40 mouse cellular contexts compared by ENCODE assay signal in genomic region chr11:62757906-62758305, GRCm38 (mm10). TPM values are rescaled to one million over a fixed set of nuclear protein-coding genes. Genes with fewer than 3 reads are reported as not detected.
"Had no signal": no experiment of that assay in that cellular context is flagged by ENCODE, and none has a peak within 500 bp of the region (broad histone marks: within the 10 kb centered on the region; RNA-seq: fewer than 3 reads in every experiment).

No protein-coding gene starts in this region.

- H3K9me3 ChIP-seq: heart, embryonic 10.5 days; heart, embryonic 12.5 days; hindbrain, embryonic 13.5 days; hindbrain, embryonic 15.5 days; kidney, embryonic 15.5 days; limb, embryonic 10.5 days; limb, embryonic 12.5 days; liver, embryonic 13.5 days had no signal

- DNase-seq: gastrocnemius, postnatal 14 days; gastrocnemius, postnatal 36 days; heart, adult 18-20 months; heart, postnatal 10 days; kidney, adult 11 months; kidney, adult 2 months; kidney, adult 9 months; kidney, postnatal 14 days; kidney, postnatal 36 days; layer of hippocampus, adult 9-11 months; liver; liver, embryonic 13.5 days had no signal

- ATAC-seq: hindbrain, postnatal 0 days had no signal

- H3K4me3 ChIP-seq: heart, embryonic 12.5 days; liver, embryonic 13.5 days had no signal

- H3K27ac ChIP-seq: heart, embryonic 10.5 days; hindbrain, embryonic 13.5 days; hindbrain, embryonic 15.5 days; hindbrain, postnatal 0 days; kidney, embryonic 15.5 days; kidney, postnatal 0 days; left cerebral cortex, adult 2 months; limb, embryonic 12.5 days; liver, embryonic 13.5 days had no signal

- H3K36me3 ChIP-seq: heart, embryonic 10.5 days; heart, embryonic 12.5 days; hindbrain, embryonic 13.5 days; hindbrain, embryonic 15.5 days; kidney, embryonic 15.5 days; limb, embryonic 10.5 days; limb, embryonic 12.5 days; liver, embryonic 13.5 days had no signal

- H3K9ac ChIP-seq: heart, embryonic 12.5 days; hindbrain, embryonic 13.5 days; limb, embryonic 12.5 days; liver, embryonic 13.5 days had no signal

RNA-seq across cellular contexts. Expression of gene Gm10428, which starts 5.0 kb away (rescaled TPM):
- total RNA-seq: gastrocnemius, adult 8-10 months; gastrocnemius, postnatal 14 days; gastrocnemius, postnatal 36 days; heart, adult 18-20 months; heart, adult 8-10 months; heart, postnatal 10 days; heart, postnatal 25 days; hematopoietic stem cell, adult 5-6 weeks; hindbrain, postnatal 0 days; layer of hippocampus, adult 18-20 months; layer of hippocampus, adult 8-10 months; layer of hippocampus, postnatal 14 days; left cerebral cortex, adult 2 months; left cerebral cortex, postnatal 14 days; left cerebral cortex, postnatal 36 days had no signal
- polyA plus RNA-seq: gonadal fat pad, adult 2 months; heart, embryonic 10.5 days; heart, embryonic 12.5 days; heart, embryonic 14.5 days; heart, embryonic 16.5 days; hindbrain, embryonic 11.5 days; hindbrain, embryonic 13.5 days; hindbrain, embryonic 15.5 days; hindbrain, postnatal 0 days; intestine, embryonic 14.5 days; intestine, embryonic 16.5 days; kidney, adult 2 months; kidney, embryonic 15.5 days; large intestine, adult 2 months; limb, embryonic 10.5 days; limb, embryonic 12.5 days; limb, embryonic 14.5 days; liver, embryonic 11.5 days; liver, embryonic 13.5 days had no signal
